Mouse (Mus musculus): Measurements from ENCODE around the gene Olfr104-ps.

The Olfr104-ps gene

GRCm38 (mm10) chr17:37359282-37359681 is at the start of gene Olfr104-ps:
TSS of gene Olfr104-ps (plus strand) at chr17:37359582.
- no peak for DNase-seq

GRCm38 (mm10) chr17:37310146-37310699 is 49.2 kb upstream of the Olfr104-ps start:
- no peak for DNase-seq

GRCm38 (mm10) chr17:37316954-37317353 is 42.4 kb upstream of the Olfr104-ps start, which contains the start of gene Olfr102:
TSS of gene Olfr102 (minus strand) at chr17:37317054.
- DNase-seq = no peak

- DNase-seq = no peak
Measured at GRCm38 (mm10) chr17:37339598-37339997, 19.8 kb upstream of the Olfr104-ps start, which contains the start of gene Olfr103. TSS of gene Olfr103 (minus strand) at chr17:37339698.

- DNase-seq = no peak
Measured at GRCm38 (mm10) chr17:37378733-37379132, 19.4 kb downstream of the Olfr104-ps start, which contains the start of gene Olfr105-ps. TSS of gene Olfr105-ps (plus strand) at chr17:37379033.

GRCm38 (mm10) chr17:37390093-37390492 is 30.7 kb downstream of the Olfr104-ps start, which contains the start of gene Olfr106-ps:
TSS of gene Olfr106-ps (plus strand) at chr17:37390393.
- no peak for DNase-seq

GRCm38 (mm10) chr17:37398926-37399325 is 39.5 kb downstream of the Olfr104-ps start, which contains the start of gene Olfr107:
TSS of gene Olfr107 (plus strand) at chr17:37399226.
- DNase-seq = no peak

- no peak for DNase-seq
Measured at GRCm38 (mm10) chr17:37413380-37413779, 54.0 kb downstream of the Olfr104-ps start.
